Mouse (Mus musculus) layer of hippocampus, adult 18-20 months (tissue): ENCODE results near the gene Car5a. TPM values are rescaled to one million over a fixed set of nuclear protein-coding genes. Genes with fewer than 3 reads are reported as not detected.

Source experiments
- DNase-seq, 2 experiments: peaks; one replicate each; pipeline ENCODE4 v3.0.0; 2022; ENCODE audit warnings: low spot score in 2 of 2
- microRNA-seq, 2 experiments: library from miRNA; unstranded; fragments of <30 nt; microRNA quantifications; one replicate each; pipeline ENCODE4 v1.2.0; 2021
- total RNA-seq, 2 experiments: library from RNA; stranded (reverse); gene quantifications; 2 replicates each; pipeline ENCODE4 v1.2.3; 2021

Gene Car5a
- total RNA-seq, 2 experiments from 2014 or later = 0.25 to 0.54 TPM

GRCm38 (mm10) chr8:121884181-121884580 lies 60.5 kb downstream of the Car5a start:
- DNase-seq = no peak

DNA sequence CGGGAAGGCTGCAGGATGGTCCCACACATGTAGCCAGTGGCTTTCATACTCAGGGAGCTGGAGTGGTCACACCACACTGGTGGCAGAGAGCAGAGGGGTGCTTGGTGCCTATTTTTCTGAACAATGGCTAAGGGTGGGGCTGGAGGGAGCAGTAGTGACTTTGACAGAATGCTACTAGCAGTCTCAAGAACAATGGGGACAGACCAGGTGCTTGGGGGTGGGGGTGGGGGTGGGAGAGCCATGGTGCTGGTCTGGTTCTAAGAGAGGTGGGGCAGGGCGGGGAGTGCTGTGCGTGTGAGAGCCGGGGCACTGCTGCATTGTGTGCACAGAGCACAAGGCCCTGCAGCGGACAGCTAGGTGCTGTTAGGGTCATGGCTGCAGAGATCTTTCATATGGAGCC lies 62.8 kb downstream of the Car5a start:
- DNase-seq = no peak

- DNase-seq = no peak
These were observed 63.9 kb downstream of the Car5a start for GRCm38 (mm10) chr8:121880818-121881217.

DNA sequence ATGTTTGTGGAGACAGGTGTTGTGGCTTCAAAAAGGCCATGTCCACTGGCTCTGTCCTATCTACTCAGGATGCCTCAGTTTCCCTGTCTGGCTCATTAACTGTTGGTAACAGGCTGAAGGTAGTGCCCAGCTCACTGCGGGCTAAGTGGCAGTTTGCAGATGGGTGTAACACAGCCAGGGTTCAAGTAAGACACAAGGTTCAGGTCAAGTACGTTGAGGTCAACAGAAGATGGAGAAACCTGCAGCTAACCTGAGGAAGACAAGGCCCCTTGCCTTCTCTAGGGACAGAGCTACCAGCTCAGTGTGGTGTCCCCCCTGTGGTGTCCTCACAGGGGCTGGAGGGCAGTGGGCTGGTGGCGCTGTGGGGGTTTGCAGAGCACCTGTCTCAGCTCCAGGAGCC lies 65.0 kb downstream of the Car5a start:
- DNase-seq = no peak

DNA sequence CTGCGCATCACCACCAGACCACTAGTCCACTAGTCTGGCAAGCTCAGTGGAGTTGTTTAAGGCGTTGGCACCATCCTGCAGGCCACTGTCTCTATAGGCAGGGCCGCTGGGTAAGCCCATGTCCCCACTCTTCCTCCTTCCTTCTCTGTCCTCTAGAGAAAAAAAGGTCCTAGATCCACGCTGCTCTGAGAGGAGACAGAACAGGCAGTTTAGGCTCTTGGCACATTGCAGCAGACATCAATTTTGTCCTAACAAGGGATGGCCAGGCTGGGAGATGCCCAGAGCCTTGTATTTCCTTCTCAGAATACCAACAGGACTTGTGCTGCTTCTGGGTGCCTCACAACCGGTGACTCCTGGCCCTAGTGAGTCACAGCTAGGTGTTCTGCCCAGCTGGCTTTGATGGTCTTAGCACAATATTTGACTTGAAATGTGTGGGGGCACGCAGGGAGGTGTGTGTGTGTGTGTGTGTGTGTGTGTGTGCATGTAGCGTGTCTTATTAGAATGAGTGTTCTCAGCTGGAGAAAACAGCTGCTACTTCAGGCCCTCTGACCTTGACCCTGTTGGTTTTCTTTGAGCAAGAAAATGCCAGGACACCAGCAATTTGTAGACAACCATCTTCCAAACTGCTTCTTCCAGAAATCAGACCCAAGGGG lies 66.8 kb downstream of the Car5a start:
- DNase-seq = no peak

DNA sequence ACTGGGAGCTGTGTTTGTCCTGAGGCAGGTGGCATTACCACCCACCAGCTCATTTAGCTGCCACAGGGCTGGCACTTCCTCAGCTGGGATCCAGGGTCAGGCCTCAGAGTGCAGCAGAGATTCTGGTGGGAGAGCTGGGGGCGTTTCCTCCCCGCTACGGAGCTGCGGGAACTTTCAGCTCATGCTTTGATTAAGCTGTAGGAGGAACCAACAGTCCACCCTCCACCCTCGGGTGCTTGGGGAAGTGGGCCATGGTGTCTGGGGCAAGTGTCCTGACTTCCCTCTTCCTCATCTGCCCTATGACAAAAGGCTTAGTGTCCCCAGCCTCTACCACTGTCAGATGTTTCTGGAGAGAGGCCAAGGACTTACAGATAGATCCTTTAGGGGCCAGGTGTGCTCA lies 67.5 kb downstream of the Car5a start:
- no peak for DNase-seq

GRCm38 (mm10) chr8:121875517-121875916 lies 69.2 kb downstream of the Car5a start:
- no peak for DNase-seq

DNA sequence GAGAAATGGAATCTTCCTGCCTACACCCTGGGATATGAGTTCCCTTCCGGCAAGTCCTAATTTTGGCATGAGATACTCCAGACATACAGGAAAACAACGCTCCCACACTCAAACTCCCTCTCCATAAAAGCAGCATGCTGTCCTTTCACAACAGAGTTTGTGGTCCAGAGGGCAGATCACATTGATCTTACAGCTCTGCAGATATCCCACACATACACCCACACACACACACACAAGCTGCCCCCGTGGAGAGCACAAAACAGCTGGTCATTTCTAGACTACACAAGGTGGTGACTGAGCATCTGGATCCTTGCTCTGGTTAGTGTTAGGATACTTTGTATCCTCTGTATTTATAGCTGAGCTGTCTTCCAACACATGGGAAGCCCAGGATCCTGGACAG lies 69.7 kb downstream of the Car5a start:
- no peak for DNase-seq

GRCm38 (mm10) chr8:121874031-121874430 lies 70.7 kb downstream of the Car5a start:
- no peak for DNase-seq

DNA sequence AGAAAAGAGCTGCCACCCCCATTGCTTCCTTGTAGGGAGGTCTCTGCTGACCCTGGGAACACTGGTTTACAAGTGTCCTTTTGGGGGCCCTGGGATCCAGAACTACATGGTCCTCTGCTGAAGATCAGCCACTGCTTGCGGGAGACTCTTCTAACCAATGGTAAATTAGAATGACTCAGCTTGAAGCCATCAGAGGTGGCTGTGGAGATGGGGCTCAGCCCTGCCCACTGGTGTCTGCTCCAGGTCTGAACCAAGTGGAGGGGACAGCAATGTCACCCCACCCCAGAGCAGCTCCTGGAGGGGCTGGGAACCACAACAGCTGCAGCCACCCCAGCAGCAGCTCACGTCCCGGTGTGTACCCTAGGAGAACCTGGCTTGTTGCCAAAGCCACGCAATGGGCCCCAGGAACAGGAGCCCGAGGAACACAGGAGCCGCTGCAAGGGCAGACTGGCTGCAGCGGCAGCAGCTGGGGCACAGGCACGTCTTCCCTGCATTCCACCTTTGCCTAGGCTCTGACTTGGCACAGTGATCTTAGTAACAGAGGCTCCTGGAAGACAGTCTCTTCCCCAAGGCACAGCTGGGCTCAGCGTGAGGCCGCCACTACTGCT lies 72.8 kb downstream of the Car5a start:
- DNase-seq = no peak

DNA sequence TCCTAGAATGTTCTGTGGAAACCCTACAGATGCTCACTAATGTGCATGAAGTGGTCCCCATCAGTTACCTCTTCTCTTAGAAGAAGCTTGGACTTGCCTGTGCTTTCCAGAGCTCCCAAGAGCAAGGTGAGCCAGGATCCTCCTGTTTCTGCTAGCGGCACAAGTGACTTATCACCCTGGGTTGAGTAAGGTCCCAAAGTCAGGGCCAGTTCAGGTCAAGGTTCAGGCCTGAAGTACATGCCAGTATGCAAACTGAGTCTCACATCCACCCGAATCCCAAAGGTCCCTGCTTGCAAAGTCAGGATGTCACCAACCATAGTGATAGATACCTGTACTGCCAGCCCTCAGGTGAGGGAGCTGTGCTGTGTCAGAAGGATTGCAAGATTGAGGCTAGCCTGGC lies 74.5 kb downstream of the Car5a start:
- DNase-seq = no peak

DNA sequence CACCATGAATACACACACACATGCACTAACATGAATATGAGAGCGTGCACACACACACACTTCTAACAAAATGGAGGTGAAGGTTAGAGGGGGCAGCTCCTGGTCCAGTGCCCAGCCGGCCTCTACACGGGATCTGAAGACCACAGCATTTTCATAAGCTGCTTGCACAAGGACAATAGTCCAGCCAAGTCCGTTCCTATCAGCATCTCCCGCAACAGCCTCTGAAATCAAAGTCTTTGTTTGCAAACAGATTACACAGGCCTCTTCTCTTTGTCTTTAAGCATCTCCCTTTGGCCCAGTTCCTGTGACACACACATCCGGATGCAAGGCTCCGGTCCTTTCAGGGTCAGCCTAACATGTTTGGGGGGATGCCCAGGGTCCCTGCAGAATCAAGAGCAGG lies 75.8 kb downstream of the Car5a start:
- no peak for DNase-seq

- no peak for DNase-seq
These were observed 76.5 kb downstream of the Car5a start for GRCm38 (mm10) chr8:121868196-121868595.

Small RNAs within 50 kb of the gene (microRNA-seq; reads per million reads assigned to microRNA genes)
- gene Mir7237 = 0.25 to 0.59 reads per million in 2 experiments

Other genes with a start within 250 kb of the Car5a start
- 100 to 1,000 TPM; 344 to 371 TPM for gene Jph3, start 215.3 kb downstream of the Car5a start, total RNA-seq
- gene Klhdc4, start 115.3 kb downstream of the Car5a start, total RNA-seq = 10 to 100 TPM; 27.0 to 27.9 TPM
- gene Slc7a5, start 37.2 kb downstream of the Car5a start, total RNA-seq = 10 to 100 TPM; 52.8 to 55.7 TPM
- gene Banp, start 4.8 kb upstream of the Car5a start, total RNA-seq = 10 to 100 TPM; 49.9 to 58.2 TPM